Mouse (Mus musculus): ENCODE data around the gene Ptrh2. TPM values are rescaled to one million over a fixed set of nuclear protein-coding genes. Genes with fewer than 3 reads are reported as not detected.

Ptrh2 gene
- total RNA-seq, 4 experiments from 2014 or later = 9.2 to 10.6 (median 10.0) TPM

- no peak for DNase-seq (ENCODE audit: low spot score in 2 of 2)
Observed at GRCm38 (mm10) chr11:86668169-86668568, 15.6 kb upstream of the Ptrh2 start.

GRCm38 (mm10) chr11:86671041-86671675 lies 12.6 kb upstream of the Ptrh2 start:
- no peak for DNase-seq (ENCODE audit: low spot score in 2 of 2)

GRCm38 (mm10) chr11:86672772-86673171 lies 11.0 kb upstream of the Ptrh2 start:
- no peak for DNase-seq (ENCODE audit: low spot score in 2 of 2)

GRCm38 (mm10) chr11:86675520-86675919 lies 8.3 kb upstream of the Ptrh2 start:
- no peak for DNase-seq (ENCODE audit: low spot score in 2 of 2)

GRCm38 (mm10) chr11:86678957-86679356 lies 4.8 kb upstream of the Ptrh2 start:
- no peak for DNase-seq (ENCODE audit: low spot score in 2 of 2)

GRCm38 (mm10) chr11:86680729-86681128 lies 3.1 kb upstream of the Ptrh2 start:
- DNase-seq (ENCODE audit: low spot score in 2 of 2) = no peak

GRCm38 (mm10) chr11:86681423-86681822 lies 2.4 kb upstream of the Ptrh2 start:
- DNase-seq (ENCODE audit: low spot score in 2 of 2) = no peak

- no peak for DNase-seq (ENCODE audit: low spot score in 2 of 2)
Observed at GRCm38 (mm10) chr11:86682861-86683260, 924 bp upstream of the Ptrh2 start.

- no peak for DNase-seq (ENCODE audit: low spot score in 2 of 2)
Observed at GRCm38 (mm10) chr11:86684126-86685012, 584 bp downstream of the Ptrh2 start.

- no peak for DNase-seq (ENCODE audit: low spot score in 2 of 2)
Observed at GRCm38 (mm10) chr11:86685366-86685765, 1.6 kb downstream of the Ptrh2 start.

- DNase-seq (ENCODE audit: low spot score in 2 of 2) = no peak
Observed at GRCm38 (mm10) chr11:86690383-86690782, 6.6 kb downstream of the Ptrh2 start.

GRCm38 (mm10) chr11:86691482-86691881 lies 7.7 kb downstream of the Ptrh2 start:
- no peak for DNase-seq (ENCODE audit: low spot score in 2 of 2)

- no peak for DNase-seq (ENCODE audit: low spot score in 2 of 2)
Observed at GRCm38 (mm10) chr11:86691956-86692355, 8.2 kb downstream of the Ptrh2 start.

GRCm38 (mm10) chr11:86692546-86692945 lies 8.8 kb downstream of the Ptrh2 start:
- no peak for DNase-seq (ENCODE audit: low spot score in 2 of 2)

GRCm38 (mm10) chr11:86695461-86695860 lies 11.7 kb downstream of the Ptrh2 start:
- no peak for DNase-seq (ENCODE audit: low spot score in 2 of 2)

GRCm38 (mm10) chr11:86701151-86701550 lies 17.4 kb downstream of the Ptrh2 start:
- no peak for DNase-seq (ENCODE audit: low spot score in 2 of 2)

- DNase-seq (ENCODE audit: low spot score in 2 of 2) = no peak
Observed at GRCm38 (mm10) chr11:86714606-86715005, 30.8 kb downstream of the Ptrh2 start.

- DNase-seq (ENCODE audit: low spot score in 2 of 2) = no peak
Observed at GRCm38 (mm10) chr11:86717306-86718065, 33.7 kb downstream of the Ptrh2 start.

- no peak for DNase-seq (ENCODE audit: low spot score in 2 of 2)
Observed at GRCm38 (mm10) chr11:86718369-86718768, 34.6 kb downstream of the Ptrh2 start.

- no peak for DNase-seq (ENCODE audit: low spot score in 2 of 2)
Observed at GRCm38 (mm10) chr11:86719390-86719789, 35.6 kb downstream of the Ptrh2 start.

GRCm38 (mm10) chr11:86724004-86724403 lies 40.2 kb downstream of the Ptrh2 start:
- no peak for DNase-seq (ENCODE audit: low spot score in 2 of 2)

- no peak for DNase-seq (ENCODE audit: low spot score in 2 of 2)
Observed at GRCm38 (mm10) chr11:86724982-86725381, 41.2 kb downstream of the Ptrh2 start.

Data from layer of hippocampus, adult 8-10 months (tissue).